Mouse (Mus musculus) left cerebral cortex, adult 11 months (tissue): Measurements from ENCODE around the gene Lxn.
A peak's percentile ranks its signal among the peaks of the same experiment; 100 is the strongest.

ENCODE experiments used
- DNase-seq: peaks from one replicate; pipeline ENCODE4 v3.0.0; 2022; ENCODE audit warnings: low spot score

Lxn gene

GRCm38 (mm10) chr3:67463450-67464372 is at the start of gene Lxn:
TSS of gene Lxn (minus strand) at chr3:67463926.
- peak; percentile 38 for DNase-seq

- peak; percentile 66 for DNase-seq
Observed at GRCm38 (mm10) chr3:67512807-67513206, 49.1 kb upstream of the Lxn start.

- DNase-seq = no peak
Observed at GRCm38 (mm10) chr3:67508216-67508892, 44.6 kb upstream of the Lxn start.

GRCm38 (mm10) chr3:67505286-67505685 is 41.6 kb upstream of the Lxn start:
- no peak for DNase-seq

GRCm38 (mm10) chr3:67503878-67504277 is 40.2 kb upstream of the Lxn start:
- DNase-seq = no peak

- no peak for DNase-seq
Observed at GRCm38 (mm10) chr3:67499406-67499791, 35.7 kb upstream of the Lxn start.

GRCm38 (mm10) chr3:67498773-67499405 is 35.2 kb upstream of the Lxn start:
- no peak for DNase-seq

- DNase-seq = no peak
Observed at GRCm38 (mm10) chr3:67497998-67498397, 34.3 kb upstream of the Lxn start.

GRCm38 (mm10) chr3:67496310-67496709 is 32.6 kb upstream of the Lxn start:
- no peak for DNase-seq

GRCm38 (mm10) chr3:67493132-67493531 is 29.4 kb upstream of the Lxn start:
- no peak for DNase-seq

- peak; percentile 9 for DNase-seq
Observed at GRCm38 (mm10) chr3:67492086-67492869, 28.6 kb upstream of the Lxn start.

- no peak for DNase-seq
Observed at GRCm38 (mm10) chr3:67490156-67490555, 26.4 kb upstream of the Lxn start.

GRCm38 (mm10) chr3:67485233-67485632 is 21.5 kb upstream of the Lxn start:
- DNase-seq = no peak

- no peak for DNase-seq
Observed at GRCm38 (mm10) chr3:67482400-67482799, 18.7 kb upstream of the Lxn start.

GRCm38 (mm10) chr3:67479806-67480205 is 16.1 kb upstream of the Lxn start:
- no peak for DNase-seq

GRCm38 (mm10) chr3:67473438-67473837 is 9.7 kb upstream of the Lxn start:
- no peak for DNase-seq

GRCm38 (mm10) chr3:67471408-67472127 is 7.8 kb upstream of the Lxn start:
- DNase-seq = no peak

- no peak for DNase-seq
Observed at GRCm38 (mm10) chr3:67467281-67467680, 3.6 kb upstream of the Lxn start.

GRCm38 (mm10) chr3:67466576-67466975 is 2.9 kb upstream of the Lxn start:
- no peak for DNase-seq

- no peak for DNase-seq
Observed at GRCm38 (mm10) chr3:67463001-67463400, 725 bp downstream of the Lxn start.

- no peak for DNase-seq
Observed at GRCm38 (mm10) chr3:67462578-67462977, 1.1 kb downstream of the Lxn start.
